Mouse (Mus musculus) stomach, postnatal 0 days (tissue): ENCODE measurements around the gene Opcml. TPM values are rescaled to one million over a fixed set of nuclear protein-coding genes. Genes with fewer than 3 reads are reported as not detected.

ENCODE experiments used
- ATAC-seq: fragments of 200-750 bp; cut with Nextera tagmentation; 2 replicates; pipeline ENCODE4 v1.8.0; 2017; ENCODE audit not compliant: low FRiP score, low TSS enrichment
- DNase-seq: peaks from one replicate; pipeline ENCODE4 v3.0.0-alpha.2; 2016; ENCODE audit warnings: low spot score
- H3K27ac ChIP-seq: fragments of 300-500 bp; sonication (generic); replicated peaks from 2 replicates; pipeline ENCODE4 v1.5.1; 2014; ENCODE audit warnings: mild to moderate bottlenecking, control low read depth
- H3K27me3 ChIP-seq: fragments of 300-500 bp; sonication (generic); 2 replicates; pipeline ENCODE4 v1.6.1; 2014; ENCODE audit warnings: low read length; ENCODE audit not compliant: control insufficient read depth, insufficient read depth
- H3K36me3 ChIP-seq: fragments of 300-500 bp; sonication (generic); 2 replicates; pipeline ENCODE4 v1.6.1; 2014; ENCODE audit warnings: low read length, mixed read lengths; ENCODE audit not compliant: control insufficient read depth, insufficient read depth
- H3K4me1 ChIP-seq: fragments of 300-500 bp; sonication (generic); replicated peaks from 2 replicates; pipeline ENCODE4 v1.6.1; 2014; ENCODE audit warnings: antibody characterized with exemption; ENCODE audit not compliant: control insufficient read depth, insufficient read depth
- H3K4me2 ChIP-seq: fragments of 300-500 bp; sonication (generic); replicated peaks from 2 replicates; pipeline ENCODE4 v1.6.1; 2014; ENCODE audit warnings: low read depth, mild to moderate bottlenecking, control low read depth, moderate library complexity
- H3K4me3 ChIP-seq: fragments of 300-500 bp; sonication (generic); 2 replicates; pipeline ENCODE4 v1.5.1; 2014; ENCODE audit warnings: low read depth, low read length, control low read depth
- H3K9ac ChIP-seq: fragments of 300-500 bp; sonication (generic); 2 replicates; pipeline ENCODE4 v1.6.1; 2014; ENCODE audit warnings: mild to moderate bottlenecking, low read length, control low read depth, mixed read lengths
- H3K9me3 ChIP-seq: fragments of 300-500 bp; sonication (generic); 2 replicates; pipeline ENCODE4 v1.6.1; 2016; ENCODE audit warnings: low read length; ENCODE audit not compliant: control insufficient read depth
- CTCF ChIP-seq: IDR thresholded peaks from 2 replicates; pipeline ENCODE4 v1.5.1; 2016; ENCODE audit warnings: antibody characterized with exemption, low read depth, mild to moderate bottlenecking, moderate library complexity
- EP300 ChIP-seq: optimal IDR thresholded peaks from 2 replicates; pipeline ENCODE3; 2016; ENCODE audit warnings: antibody characterized with exemption
- WGBS: fragments of 180-500 bp; shearing (Covaris S2); extraction: QIAGEN DNeasy Blood & Tissue Kit; methylation state at CpG from one replicate; pipeline ENCODE4 v1.1.7; 2014; 5-methylcytosine and 5-hydroxymethylcytosine counted together
- polyA plus RNA-seq: library from polyadenylated mRNA; unstranded; fragments of >200 nt; fragmentation: Nextera tagmentation; extraction: Ambion mirVana; gene quantifications from 2 replicates; pipeline ENCODE4 v1.2.1, GENCODE M21; 2015

Opcml gene
- polyA plus RNA-seq, 1 experiment from 2014 or later: 1.1 TPM

- TF ChIP-seq CTCF (no peak), EP300 (no peak)
These were observed 427.6 kb downstream of the Opcml start for GRCm38 (mm10) chr9:28218026-28218646.

GRCm38 (mm10) chr9:28222726-28223125 lies 432.2 kb downstream of the Opcml start:
- Histone ChIP-seq H3K4me1 (no peaks in the 10 kb centered on the region), H3K9me3 (no peaks in the 10 kb centered on the region), H3K36me3 (no peaks in the 10 kb centered on the region), H3K4me3 (no peak overlapping the region), H3K27me3 (no peaks in the 10 kb centered on the region), H3K27ac (no peak overlapping the region), H3K4me2 (no peak overlapping the region), H3K9ac (no peak overlapping the region)
- DNase-seq (no peak), ATAC-seq (no peak)
- no peak for TF ChIP-seq CTCF
- 69% methylated on average over 2 of the region's 2 CpGs for WGBS

More at GRCm38 (mm10) chr9:28218026-28218646, 427.6 kb downstream of the Opcml start:
- Histone ChIP-seq H3K27me3 (no peaks in the 10 kb centered on the region), H3K36me3 (no peaks in the 10 kb centered on the region), H3K9me3 (no peaks in the 10 kb centered on the region), H3K4me2 (no peak overlapping the region), H3K27ac (no peak overlapping the region), H3K9ac (no peak overlapping the region), H3K4me1 (no peaks in the 10 kb centered on the region), H3K4me3 (no peak overlapping the region)
- DNase-seq (no peak), ATAC-seq (no peak)
- WGBS: 73% methylated on average over 2 of the region's 2 CpGs

- ATAC-seq (no peak), DNase-seq (no peak)
- Histone ChIP-seq H3K9ac (no peak overlapping the region), H3K4me2 (no peak overlapping the region), H3K4me1 (no peaks in the 10 kb centered on the region), H3K27ac (no peak overlapping the region), H3K27me3 (no peaks in the 10 kb centered on the region), H3K4me3 (no peak overlapping the region), H3K36me3 (no peaks in the 10 kb centered on the region), H3K9me3 (no peaks in the 10 kb centered on the region)
- WGBS: 77% methylated on average over 8 of the region's 8 CpGs
- TF ChIP-seq EP300 (no peak), CTCF (no peak)
These were observed 435.4 kb downstream of the Opcml start for GRCm38 (mm10) chr9:28225824-28226569.

GRCm38 (mm10) chr9:28226570-28226951 lies 436.0 kb downstream of the Opcml start:
- 75% methylated on average over 5 of the region's 5 CpGs for WGBS
- Histone ChIP-seq H3K4me3 (no peak overlapping the region), H3K27ac (no peak overlapping the region), H3K4me1 (no peaks in the 10 kb centered on the region), H3K9me3 (no peaks in the 10 kb centered on the region), H3K36me3 (no peaks in the 10 kb centered on the region), H3K9ac (no peak overlapping the region), H3K27me3 (no peaks in the 10 kb centered on the region), H3K4me2 (no peak overlapping the region)
- DNase-seq (no peak), ATAC-seq (no peak)
- TF ChIP-seq EP300: no peak
- no peak for TF ChIP-seq CTCF

GRCm38 (mm10) chr9:28238450-28238849 lies 447.9 kb downstream of the Opcml start:
- H3K27ac ChIP-seq: no peak overlapping the region
- DNase-seq: no peak

GRCm38 (mm10) chr9:28247742-28248503 lies 457.3 kb downstream of the Opcml start:
- H3K9me3 ChIP-seq: no peaks in the 10 kb centered on the region
- ATAC-seq (no peak), DNase-seq (peak; percentile 16)
- no peak overlapping the region for H3K27ac ChIP-seq
- peak; percentile 87 for TF ChIP-seq CTCF
- no peak for TF ChIP-seq EP300
- no peak overlapping the region for H3K4me3 ChIP-seq
- H3K4me1 ChIP-seq: no peaks in the 10 kb centered on the region
- H3K36me3 ChIP-seq: no peaks in the 10 kb centered on the region
- H3K4me2 ChIP-seq: no peak overlapping the region
- WGBS: 63% methylated on average over 7 of the region's 7 CpGs
- no peak overlapping the region for H3K9ac ChIP-seq
- no peaks in the 10 kb centered on the region for H3K27me3 ChIP-seq

More at GRCm38 (mm10) chr9:28238450-28238849, 447.9 kb downstream of the Opcml start:
- no peaks in the 10 kb centered on the region for H3K27me3 ChIP-seq
- no peaks in the 10 kb centered on the region for H3K36me3 ChIP-seq
- 88% methylated on average over 9 of the region's 9 CpGs for WGBS
- H3K4me3 ChIP-seq: no peak overlapping the region
- no peak overlapping the region for H3K4me2 ChIP-seq
- H3K9me3 ChIP-seq: no peaks in the 10 kb centered on the region
- no peak overlapping the region for H3K9ac ChIP-seq
- ATAC-seq: no peak
- TF ChIP-seq CTCF (no peak), EP300 (no peak)
- H3K4me1 ChIP-seq: no peaks in the 10 kb centered on the region
